Mouse (Mus musculus) erythroblast, embryonic 14.5 days (primary cell): Measurements from ENCODE around the gene Psma1. TPM values are rescaled to one million over a fixed set of nuclear protein-coding genes. Genes with fewer than 3 reads are reported as not detected.

ENCODE experiments used
- H3K27me3 ChIP-seq: 2 replicates; pipeline ENCODE4 v1.6.1; 2012; ENCODE audit warnings: inconsistent platforms; ENCODE audit not compliant: control insufficient read depth
- H3K36me3 ChIP-seq: 2 replicates; pipeline ENCODE4 v1.6.1; 2012; ENCODE audit warnings: mild to moderate bottlenecking, inconsistent platforms; ENCODE audit not compliant: control insufficient read depth
- H3K4me1 ChIP-seq: 2 replicates; pipeline ENCODE4 v1.6.1; 2012; ENCODE audit warnings: inconsistent platforms; ENCODE audit not compliant: control insufficient read depth
- H3K4me3 ChIP-seq: replicated peaks from 2 replicates; pipeline ENCODE3; 2012; ENCODE audit warnings: moderate library complexity, mild to moderate bottlenecking, inconsistent platforms
- H3K9me3 ChIP-seq: 2 replicates; pipeline ENCODE4 v1.6.1; 2012; ENCODE audit warnings: low read length, inconsistent platforms, mixed read lengths; ENCODE audit not compliant: control insufficient read depth
- GATA1 ChIP-seq: IDR thresholded peaks from 2 replicates; pipeline ENCODE4 v1.6.1; 2012; ENCODE audit warnings: low read length, inconsistent platforms, mixed read lengths
- TAL1 ChIP-seq: IDR thresholded peaks from 3 replicates; pipeline ENCODE4 v1.6.1; 2012; ENCODE audit warnings: low read length, inconsistent platforms, mixed read lengths
- polyA plus RNA-seq: library from polyadenylated mRNA; stranded (reverse); fragments of >175 nt; gene quantifications from 2 replicates; pipeline ENCODE4 v1.2.3, GENCODE M21; 2012

Psma1 gene
- polyA plus RNA-seq, 1 experiment = 0.78 TPM

DNA sequence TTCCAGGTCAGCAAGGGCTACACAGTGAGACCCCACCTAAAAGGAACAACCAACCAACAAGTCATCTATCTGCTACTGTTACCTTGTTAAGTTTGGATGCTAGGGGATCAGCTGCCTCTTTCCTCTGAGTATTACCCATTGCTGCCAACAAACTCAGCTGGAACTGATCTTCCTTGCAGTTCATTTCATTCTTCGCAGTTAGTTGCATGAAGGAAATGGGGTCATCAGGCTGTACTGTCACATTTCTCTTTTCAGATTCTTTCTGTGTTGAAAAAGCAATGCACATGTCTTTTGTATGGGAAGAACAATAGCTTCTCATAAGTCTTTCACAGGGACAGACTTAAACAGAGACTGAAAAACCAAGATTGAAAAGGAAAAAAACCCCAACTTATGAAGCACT is 49.4 kb downstream of the Psma1 start:
- Histone ChIP-seq H3K27me3 (no peaks in the 10 kb centered on the region), H3K4me3 (no peak overlapping the region), H3K36me3 (peaks cover 45% of the 10 kb centered on the region), H3K9me3 (no peaks in the 10 kb centered on the region), H3K4me1 (no peaks in the 10 kb centered on the region)
- no peak for TF ChIP-seq GATA1
- no peak for TF ChIP-seq TAL1

GRCm38 (mm10) chr7:114220433-114220832 is 55.5 kb downstream of the Psma1 start:
- Histone ChIP-seq H3K9me3 (no peaks in the 10 kb centered on the region), H3K27me3 (no peaks in the 10 kb centered on the region), H3K4me3 (no peak overlapping the region), H3K36me3 (peaks cover 56% of the 10 kb centered on the region), H3K4me1 (peaks cover 6% of the 10 kb centered on the region)
- TF ChIP-seq TAL1 (no peak), GATA1 (no peak)

DNA sequence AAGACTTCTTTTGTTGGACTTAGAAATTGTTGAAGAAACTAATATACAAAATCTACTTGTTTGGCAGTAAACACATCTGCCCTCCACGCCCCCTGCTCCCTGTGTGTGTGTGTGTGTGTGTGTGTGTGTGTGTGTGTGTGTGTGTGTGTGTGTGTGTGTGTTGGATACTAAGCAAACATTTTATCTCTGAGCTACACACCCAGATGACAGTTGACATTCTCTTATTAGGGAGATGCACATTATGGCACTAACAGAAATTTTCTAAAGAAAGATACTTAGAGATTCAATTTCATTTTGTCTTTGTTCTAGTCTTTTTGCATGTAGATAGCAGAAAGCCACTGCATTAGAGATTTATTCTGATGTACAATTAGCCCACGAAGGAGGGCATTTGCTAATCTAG is 59.0 kb downstream of the Psma1 start:
- H3K4me1 ChIP-seq = peaks cover 6% of the 10 kb centered on the region
- H3K27me3 ChIP-seq = no peaks in the 10 kb centered on the region
- no peaks in the 10 kb centered on the region for H3K9me3 ChIP-seq
- H3K4me3 ChIP-seq = no peak overlapping the region
- peaks cover 57% of the 10 kb centered on the region for H3K36me3 ChIP-seq
- TF ChIP-seq TAL1 (no peak), GATA1 (no peak)

Other genes starting within 250 kb of the Psma1 start
- 0.02 TPM in 1 of 2 replicates, not detected in the other for gene Rras2, start 158.3 kb downstream of the Psma1 start, polyA plus RNA-seq
- 0.14 and 0.22 TPM in 2 replicates for gene Copb1, start 21.4 kb downstream of the Psma1 start, polyA plus RNA-seq
- 0.01 TPM in 2 replicates for gene Pde3b, start 139.2 kb upstream of the Psma1 start, polyA plus RNA-seq